Mouse (Mus musculus): ENCODE data around the gene Serinc2. TPM values are rescaled to one million over a fixed set of nuclear protein-coding genes. Genes with fewer than 3 reads are reported as not detected.
A peak's percentile ranks its signal among the peaks of the same experiment; 100 is the strongest.

Gene Serinc2
- polyA plus RNA-seq, 1 experiment: not detected

DNA sequence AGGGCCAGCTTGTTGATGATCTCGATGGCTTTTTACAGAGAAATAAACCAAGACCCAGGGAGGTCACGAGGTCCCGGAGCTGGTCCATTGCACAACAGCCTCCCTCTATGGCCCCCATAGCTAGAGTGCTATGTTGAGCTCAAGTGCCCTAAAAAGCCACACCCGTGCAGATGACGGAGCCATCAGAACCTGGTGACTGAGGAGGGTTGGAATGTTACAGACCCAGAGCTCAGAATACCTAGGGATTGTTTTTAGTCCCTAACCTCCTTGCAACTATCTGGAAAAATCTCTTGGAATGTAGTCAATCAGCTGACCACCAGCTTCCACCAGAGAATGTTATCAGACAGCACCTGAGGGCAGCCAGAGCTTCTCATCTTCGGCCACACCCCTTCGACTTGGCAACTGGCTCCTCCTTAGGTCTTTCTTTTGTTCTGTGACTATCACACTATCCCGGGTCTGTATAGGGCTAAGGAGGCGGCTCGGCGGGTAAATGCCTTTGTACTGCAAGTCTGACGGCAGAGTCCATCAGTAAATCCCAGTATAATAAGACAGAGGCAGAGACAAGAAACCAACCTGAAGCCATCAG, 23.4 kb upstream of the Serinc2 start:
- Histone ChIP-seq H3K27me3 (ENCODE audit: control insufficient read depth) (peaks cover 36% of the 10 kb centered on the region), H3K9me3 (ENCODE audit: control insufficient read depth, low read length) (no peaks in the 10 kb centered on the region; the same call in 1 of the 2 replicates), H3K36me3 (ENCODE audit: control insufficient read depth) (no peaks in the 10 kb centered on the region), H3K4me3 (replicated peaks) (no peak overlapping the region), H3K4me1 (ENCODE audit: control insufficient read depth) (peaks cover 46% of the 10 kb centered on the region)
- TF ChIP-seq TAL1 (IDR thresholded peaks at IDR 0.05; ENCODE audit: low read length) (no peak), GATA1 (IDR thresholded peaks at IDR 0.05; ENCODE audit: low read length) (no peak)

DNA sequence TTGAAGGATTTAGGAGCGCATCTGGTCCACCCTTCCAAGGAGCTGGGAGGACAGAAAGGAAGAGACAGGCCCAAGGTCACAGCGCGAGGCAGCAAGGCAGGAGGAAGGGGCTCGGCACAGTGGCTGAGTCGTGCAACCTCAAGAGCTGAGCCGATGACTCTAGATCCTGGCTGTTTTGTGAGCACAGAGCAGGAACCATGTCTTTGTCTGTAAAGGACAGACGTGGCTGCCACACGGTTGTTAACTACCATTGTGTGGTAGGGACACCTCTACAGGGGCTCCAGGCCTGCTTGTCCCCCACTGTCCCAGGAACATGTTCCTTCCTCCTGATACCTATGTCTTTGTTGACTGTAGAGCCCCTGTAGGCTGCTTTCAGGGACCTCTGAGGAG, 20.6 kb upstream of the Serinc2 start:
- Histone ChIP-seq H3K9me3 (ENCODE audit: control insufficient read depth, low read length) (no peaks in the 10 kb centered on the region), H3K27me3 (ENCODE audit: control insufficient read depth) (peaks cover 8% of the 10 kb centered on the region), H3K4me3 (replicated peaks) (no peak overlapping the region), H3K4me1 (ENCODE audit: control insufficient read depth) (peaks cover 74% of the 10 kb centered on the region), H3K36me3 (ENCODE audit: control insufficient read depth) (no peaks in the 10 kb centered on the region)
- no peak for TF ChIP-seq GATA1 (IDR thresholded peaks at IDR 0.05; ENCODE audit: low read length)
- TF ChIP-seq TAL1 (IDR thresholded peaks at IDR 0.05; ENCODE audit: low read length): no peak

DNA sequence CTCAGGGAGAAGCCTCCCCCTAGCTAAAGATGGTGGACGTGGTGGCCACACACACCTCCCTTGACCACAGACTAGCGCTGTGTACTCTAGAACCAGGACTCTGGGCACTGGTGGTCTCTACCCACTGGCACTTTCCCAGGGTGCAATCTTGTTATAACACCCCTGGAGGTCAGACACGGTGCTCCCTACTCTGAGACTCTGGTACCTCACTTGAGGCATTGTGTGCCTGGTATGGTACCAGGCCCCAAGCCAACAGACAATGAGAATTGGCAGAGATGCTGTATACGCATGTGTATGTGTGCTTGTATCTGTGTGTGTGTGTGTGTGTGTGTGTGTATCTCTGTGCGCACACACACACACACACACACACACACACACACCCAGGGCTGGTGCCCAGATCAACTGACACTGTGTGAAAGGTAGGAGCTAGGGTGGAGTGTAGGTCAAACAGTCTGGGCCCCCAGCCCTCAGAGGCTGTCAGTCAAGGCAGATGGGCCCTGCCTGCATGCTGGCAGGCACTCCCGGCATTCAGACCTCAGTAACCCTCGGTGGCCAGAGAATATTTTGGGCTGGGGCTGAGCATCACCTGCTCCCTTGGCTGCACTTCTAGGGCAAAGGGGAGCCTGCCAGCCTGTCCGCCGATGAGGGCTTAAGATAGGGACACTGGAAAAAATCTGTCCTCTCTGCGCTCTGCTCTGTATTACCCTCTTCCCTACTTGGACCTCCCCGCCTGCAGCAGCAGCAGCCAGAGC, 20.0 kb upstream of the Serinc2 start:
- Histone ChIP-seq H3K4me1 (ENCODE audit: control insufficient read depth) (peaks cover 79% of the 10 kb centered on the region), H3K4me3 (replicated peaks) (no peak overlapping the region), H3K9me3 (ENCODE audit: control insufficient read depth, low read length) (no peaks in the 10 kb centered on the region), H3K36me3 (ENCODE audit: control insufficient read depth) (no peaks in the 10 kb centered on the region; the same call in 1 of the 2 replicates), H3K27me3 (ENCODE audit: control insufficient read depth) (peaks cover 5% of the 10 kb centered on the region)
- no peak for TF ChIP-seq TAL1 (IDR thresholded peaks at IDR 0.05; ENCODE audit: low read length)
- TF ChIP-seq GATA1 (IDR thresholded peaks at IDR 0.05; ENCODE audit: low read length): no peak

DNA sequence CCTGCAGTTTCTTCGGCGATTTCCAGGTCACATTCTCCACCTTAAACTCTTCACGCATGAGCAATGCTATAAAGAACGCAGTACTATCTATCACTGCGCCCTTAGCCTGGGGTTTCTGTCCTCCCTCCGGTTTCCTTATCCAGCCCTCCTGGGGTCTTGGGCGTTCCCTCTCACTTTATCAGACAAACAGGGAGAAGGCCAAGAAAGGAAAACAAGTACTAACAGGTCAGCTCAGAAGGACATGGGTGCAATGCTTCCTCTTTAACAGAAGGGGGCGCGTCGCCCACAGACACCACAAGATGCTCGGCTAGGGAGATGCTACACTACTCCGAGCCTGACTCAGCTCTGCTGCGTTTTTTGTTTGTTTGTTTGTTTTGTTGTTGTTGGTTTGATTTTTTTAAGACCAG, 18.1 kb upstream of the Serinc2 start:
- Histone ChIP-seq H3K27me3 (ENCODE audit: control insufficient read depth) (no peaks in the 10 kb centered on the region), H3K4me3 (replicated peaks) (peak overlapping the region; percentile 62), H3K36me3 (ENCODE audit: control insufficient read depth) (no peaks in the 10 kb centered on the region; the same call in 1 of the 2 replicates), H3K9me3 (ENCODE audit: control insufficient read depth, low read length) (no peaks in the 10 kb centered on the region), H3K4me1 (ENCODE audit: control insufficient read depth) (peaks cover 87% of the 10 kb centered on the region)
- peak; percentile 50; the same call in 1 of the 2 replicates for TF ChIP-seq GATA1 (IDR thresholded peaks at IDR 0.05; ENCODE audit: low read length)
- peak; percentile 68 for TF ChIP-seq TAL1 (IDR thresholded peaks at IDR 0.05; ENCODE audit: low read length)

DNA sequence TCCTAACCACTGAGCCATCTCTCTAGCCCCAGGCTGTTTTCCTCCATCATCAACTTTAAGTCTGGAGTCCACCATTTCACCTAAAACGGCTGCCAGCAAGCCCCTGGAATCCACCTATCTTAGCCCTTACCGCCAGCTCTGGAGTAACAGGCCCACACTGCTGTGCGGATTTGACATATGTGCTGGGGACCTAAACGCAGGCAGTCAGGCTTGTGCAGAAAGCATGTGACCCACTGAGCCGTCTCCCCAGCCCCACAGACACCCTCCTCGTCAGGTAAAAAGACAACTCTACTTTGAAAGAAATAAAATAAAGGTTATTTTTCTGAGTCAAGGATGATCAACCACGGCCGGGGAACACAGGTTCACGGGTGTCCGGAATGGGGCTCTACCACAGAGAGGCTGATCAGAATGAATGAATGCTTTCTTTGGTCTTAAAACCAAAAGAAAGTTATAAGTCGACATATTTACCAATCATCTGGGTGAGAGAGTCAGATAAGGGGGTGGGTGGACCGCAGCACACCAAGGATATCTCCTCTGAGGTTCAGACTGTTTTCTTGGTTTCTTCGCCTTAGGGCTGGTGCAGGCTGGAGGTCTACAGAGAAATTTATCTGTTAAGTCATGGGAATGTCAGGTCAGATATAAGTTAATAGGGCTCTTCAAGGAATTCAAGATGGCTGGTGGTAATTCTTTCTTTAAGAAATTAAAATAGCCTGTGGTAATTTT, 17.4 kb upstream of the Serinc2 start:
- Histone ChIP-seq H3K36me3 (ENCODE audit: control insufficient read depth) (no peaks in the 10 kb centered on the region; the same call in 1 of the 2 replicates), H3K9me3 (ENCODE audit: control insufficient read depth, low read length) (no peaks in the 10 kb centered on the region), H3K4me1 (ENCODE audit: control insufficient read depth) (peaks cover 81% of the 10 kb centered on the region), H3K4me3 (replicated peaks) (peak overlapping the region; percentile 62), H3K27me3 (ENCODE audit: control insufficient read depth) (no peaks in the 10 kb centered on the region)
- TF ChIP-seq TAL1 (IDR thresholded peaks at IDR 0.05; ENCODE audit: low read length) (no peak), GATA1 (IDR thresholded peaks at IDR 0.05; ENCODE audit: low read length) (peak; percentile 25; the same call in 1 of the 2 replicates)

DNA sequence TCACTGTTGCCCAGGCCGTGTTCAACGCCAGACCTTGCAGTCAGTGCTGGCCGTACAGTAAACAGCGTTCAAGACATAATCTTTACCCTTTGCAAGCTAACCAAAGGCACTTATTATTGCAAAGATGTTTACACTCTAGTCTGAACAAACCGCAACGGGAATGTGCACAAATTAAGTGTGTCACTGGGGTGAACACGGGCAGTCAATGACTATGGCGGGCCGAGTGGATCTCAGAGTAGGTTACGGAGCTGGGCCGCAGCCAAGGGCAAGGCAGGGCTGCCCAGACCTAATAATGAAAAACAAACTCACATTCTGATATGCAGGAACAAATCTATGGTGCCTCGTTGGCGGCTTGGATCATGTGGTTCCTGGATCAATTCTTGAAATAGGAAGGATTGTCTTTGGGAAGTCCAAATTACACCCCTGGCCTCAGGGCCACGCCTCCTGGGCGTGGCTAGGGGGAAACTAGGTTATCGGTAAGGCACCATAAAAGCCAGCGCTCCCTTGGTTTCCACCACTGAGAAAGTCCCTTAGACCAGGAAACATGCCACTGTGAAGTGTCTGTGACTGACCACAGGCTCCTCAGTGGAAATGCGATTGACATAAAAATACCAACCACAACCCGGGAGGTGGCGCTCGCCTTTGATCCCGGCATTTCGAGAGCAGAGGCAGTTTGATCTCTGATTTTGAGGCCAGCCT, 16.2 kb upstream of the Serinc2 start:
- Histone ChIP-seq H3K4me3 (replicated peaks) (peak overlapping the region; percentile 62), H3K36me3 (ENCODE audit: control insufficient read depth) (no peaks in the 10 kb centered on the region; the same call in 1 of the 2 replicates), H3K4me1 (ENCODE audit: control insufficient read depth) (peaks cover 76% of the 10 kb centered on the region), H3K27me3 (ENCODE audit: control insufficient read depth) (peaks cover 6% of the 10 kb centered on the region; the same call in 1 of the 2 replicates), H3K9me3 (ENCODE audit: control insufficient read depth, low read length) (no peaks in the 10 kb centered on the region)
- TF ChIP-seq GATA1 (IDR thresholded peaks at IDR 0.05; ENCODE audit: low read length) (0 out of 2 replicates have a peak, but pooled peaks have one; percentile 18), TAL1 (IDR thresholded peaks at IDR 0.05; ENCODE audit: low read length) (no peak)

DNA sequence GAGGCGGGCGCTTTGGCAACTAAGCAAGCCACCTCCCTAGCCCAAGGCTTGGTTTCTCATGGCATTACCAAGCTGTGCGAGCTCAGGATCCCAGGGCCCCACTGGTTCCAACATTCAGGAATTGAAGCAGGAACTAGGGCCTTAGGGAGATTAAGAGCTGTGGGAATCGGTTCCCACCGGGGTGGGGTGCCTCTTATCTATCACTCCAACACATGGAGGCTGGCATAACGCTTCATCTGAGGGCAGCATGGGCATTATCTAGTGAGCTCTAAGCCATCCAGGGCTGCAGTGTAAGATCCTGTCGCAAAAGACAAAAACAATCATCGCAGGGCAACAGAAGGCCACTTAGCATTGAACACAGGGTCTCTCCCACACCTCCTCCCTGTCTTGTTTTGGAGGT, 15.5 kb upstream of the Serinc2 start:
- TF ChIP-seq TAL1 (IDR thresholded peaks at IDR 0.05; ENCODE audit: low read length) (peak; percentile 45; the same call in 2 of the 3 replicates), GATA1 (IDR thresholded peaks at IDR 0.05; ENCODE audit: low read length) (peak; percentile 66)
- peaks cover 71% of the 10 kb centered on the region for H3K4me1 ChIP-seq (ENCODE audit: control insufficient read depth)

DNA sequence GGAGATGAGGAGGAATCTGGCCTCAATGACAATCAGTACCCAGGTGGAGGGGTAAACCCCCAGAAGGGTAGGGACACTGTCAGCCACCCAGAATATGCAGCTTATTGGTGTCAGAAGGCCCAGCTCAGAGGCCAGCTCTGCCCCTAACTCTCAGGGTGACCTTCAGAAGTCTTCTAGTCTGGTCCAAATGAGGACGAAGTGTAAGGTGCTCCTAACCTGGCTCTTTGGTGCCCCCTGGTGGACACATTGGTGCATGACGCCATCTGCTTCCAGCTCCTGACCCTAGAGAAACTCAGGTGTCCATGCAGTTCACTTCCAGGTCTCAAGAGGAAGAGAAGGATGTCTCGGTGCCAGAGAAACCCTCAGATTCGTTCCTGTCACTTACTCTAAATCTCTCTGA, 13.3 kb upstream of the Serinc2 start:
- H3K9me3 ChIP-seq (ENCODE audit: control insufficient read depth, low read length): no peaks in the 10 kb centered on the region
- TF ChIP-seq GATA1 (IDR thresholded peaks at IDR 0.05; ENCODE audit: low read length): no peak
- no peak for TF ChIP-seq TAL1 (IDR thresholded peaks at IDR 0.05; ENCODE audit: low read length)
- peaks cover 49% of the 10 kb centered on the region for H3K4me1 ChIP-seq (ENCODE audit: control insufficient read depth)
- H3K4me3 ChIP-seq (replicated peaks): no peak overlapping the region
- no peaks in the 10 kb centered on the region; the same call in 1 of the 2 replicates for H3K36me3 ChIP-seq (ENCODE audit: control insufficient read depth)
- peaks cover 23% of the 10 kb centered on the region for H3K27me3 ChIP-seq (ENCODE audit: control insufficient read depth)

More for the DNA sequence above, 15.5 kb upstream of the Serinc2 start:
- H3K4me3 ChIP-seq (replicated peaks): peak overlapping the region; percentile 62
- no peaks in the 10 kb centered on the region; the same call in 1 of the 2 replicates for H3K36me3 ChIP-seq (ENCODE audit: control insufficient read depth)
- peaks cover 11% of the 10 kb centered on the region for H3K27me3 ChIP-seq (ENCODE audit: control insufficient read depth)
- H3K9me3 ChIP-seq (ENCODE audit: control insufficient read depth, low read length): no peaks in the 10 kb centered on the region
